Mouse (Mus musculus) lung, embryonic 14.5 days (tissue): ENCODE results near the gene Hhat. TPM values are rescaled to one million over a fixed set of nuclear protein-coding genes. Genes with fewer than 3 reads are reported as not detected.

ENCODE experiments used
- ATAC-seq: fragments of 200-750 bp; cut with Nextera tagmentation; 2 replicates; pipeline ENCODE4 v1.8.0; 2017; ENCODE audit warnings: mild to moderate bottlenecking, moderate TSS enrichment, moderate library complexity; ENCODE audit not compliant: insufficient read depth
- DNase-seq: peaks from one replicate; pipeline ENCODE4 v3.0.0-alpha.2; 2015
- H3K27ac ChIP-seq: fragments of 300-500 bp; sonication (generic); 2 replicates; pipeline ENCODE4 v1.5.1; 2014; ENCODE audit warnings: low read depth, mild to moderate bottlenecking, moderate library complexity
- H3K27me3 ChIP-seq: fragments of 300-500 bp; sonication (generic); 2 replicates; pipeline ENCODE4 v1.6.1; 2014; ENCODE audit warnings: low read length, control low read depth; ENCODE audit not compliant: insufficient read depth
- H3K36me3 ChIP-seq: fragments of 300-500 bp; sonication (generic); 2 replicates; pipeline ENCODE4 v1.6.1; 2014; ENCODE audit warnings: control low read depth; ENCODE audit not compliant: insufficient read depth
- H3K4me1 ChIP-seq: fragments of 300-500 bp; sonication (generic); 2 replicates; pipeline ENCODE4 v1.6.1; 2014; ENCODE audit warnings: antibody characterized with exemption, control low read depth; ENCODE audit not compliant: insufficient read depth
- H3K4me2 ChIP-seq: fragments of 300-500 bp; sonication (generic); 2 replicates; pipeline ENCODE4 v1.6.1; 2014; ENCODE audit warnings: mild to moderate bottlenecking
- H3K4me3 ChIP-seq: fragments of 300-500 bp; sonication (generic); 2 replicates; pipeline ENCODE4 v1.5.1; 2014; ENCODE audit warnings: low read depth, low read length
- H3K9ac ChIP-seq: fragments of 300-500 bp; sonication (generic); 2 replicates; pipeline ENCODE4 v1.6.1; 2014
- H3K9me3 ChIP-seq: fragments of 300-500 bp; sonication (generic); 2 replicates; pipeline ENCODE4 v1.6.1; 2016; ENCODE audit warnings: low read depth, low read length, control low read depth
- CTCF ChIP-seq: IDR thresholded peaks from 2 replicates; pipeline ENCODE4 v1.5.1; 2016; ENCODE audit warnings: antibody characterized with exemption, low read depth
- WGBS: fragments of 180-500 bp; shearing (Covaris S2); extraction: QIAGEN DNeasy Blood & Tissue Kit; methylation state at CpG from one replicate; pipeline ENCODE4 v1.1.7; 2014; 5-methylcytosine and 5-hydroxymethylcytosine counted together
- polyA plus RNA-seq: library from polyadenylated mRNA; unstranded; fragments of >200 nt; fragmentation: Nextera tagmentation; extraction: Ambion mirVana; gene quantifications from 2 replicates; pipeline ENCODE4 v1.2.1, GENCODE M21; 2014

Gene Hhat
- polyA plus RNA-seq, 1 experiment from 2014 or later: 12.8 TPM

DNA sequence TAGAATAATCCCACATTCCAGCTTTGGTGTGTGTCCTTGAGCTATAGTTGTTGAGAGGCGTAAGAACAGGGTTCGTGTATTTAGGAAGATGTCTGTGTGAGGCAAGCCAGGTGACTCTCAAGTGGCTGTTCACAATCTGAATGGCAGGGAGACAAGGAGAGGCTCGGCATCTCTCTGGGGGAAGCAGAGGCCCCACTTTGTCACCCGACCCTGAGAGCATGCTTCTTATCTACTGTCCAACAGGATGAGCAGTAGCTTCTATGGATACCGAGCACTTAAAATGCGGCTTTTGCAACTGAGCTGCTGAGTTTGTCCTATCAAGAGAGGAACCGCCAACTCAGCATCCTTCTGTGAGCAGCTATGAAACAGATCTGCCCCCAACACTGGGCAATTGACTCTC lies 120.4 kb downstream of the Hhat start:
- H3K4me3 ChIP-seq: no peak overlapping the region
- no peak for TF ChIP-seq CTCF
- H3K9me3 ChIP-seq: no peaks in the 10 kb centered on the region
- no peak for ATAC-seq
- H3K4me1 ChIP-seq: no peaks in the 10 kb centered on the region
- H3K9ac ChIP-seq: no peak overlapping the region
- H3K27me3 ChIP-seq: no peaks in the 10 kb centered on the region
- no peaks in the 10 kb centered on the region for H3K36me3 ChIP-seq
- 50% methylated on average over 7 of the region's 7 CpGs for WGBS
- DNase-seq: no peak
- H3K27ac ChIP-seq: no peak overlapping the region
- no peak overlapping the region for H3K4me2 ChIP-seq

DNA sequence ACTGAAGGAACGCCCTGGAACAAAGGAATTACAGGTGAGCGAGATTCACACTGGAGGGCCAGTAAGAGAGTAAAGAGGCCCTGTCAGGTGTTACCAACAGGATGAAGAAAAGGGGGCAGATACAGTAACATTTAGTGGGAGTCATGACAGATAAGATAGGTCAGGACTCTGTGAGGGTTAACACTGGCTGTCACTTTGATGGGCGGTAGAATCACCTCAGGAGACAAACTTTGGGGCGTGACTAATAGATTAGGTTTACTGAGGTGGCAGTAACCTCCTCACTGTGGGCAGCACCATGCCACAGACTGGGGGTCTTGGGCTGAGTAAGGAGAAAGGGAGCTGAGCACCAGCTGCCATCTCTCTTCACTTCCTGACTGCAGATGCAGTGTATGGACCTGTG lies 121.0 kb downstream of the Hhat start:
- no peak overlapping the region for H3K27ac ChIP-seq
- H3K27me3 ChIP-seq: no peaks in the 10 kb centered on the region
- no peak for TF ChIP-seq CTCF
- H3K4me1 ChIP-seq: no peaks in the 10 kb centered on the region
- H3K4me2 ChIP-seq: no peak overlapping the region
- 79% methylated on average over 4 of the region's 4 CpGs for WGBS
- DNase-seq (no peak), ATAC-seq (no peak)
- H3K9ac ChIP-seq: no peak overlapping the region
- no peak overlapping the region for H3K4me3 ChIP-seq
- no peaks in the 10 kb centered on the region for H3K9me3 ChIP-seq
- H3K36me3 ChIP-seq: no peaks in the 10 kb centered on the region

DNA sequence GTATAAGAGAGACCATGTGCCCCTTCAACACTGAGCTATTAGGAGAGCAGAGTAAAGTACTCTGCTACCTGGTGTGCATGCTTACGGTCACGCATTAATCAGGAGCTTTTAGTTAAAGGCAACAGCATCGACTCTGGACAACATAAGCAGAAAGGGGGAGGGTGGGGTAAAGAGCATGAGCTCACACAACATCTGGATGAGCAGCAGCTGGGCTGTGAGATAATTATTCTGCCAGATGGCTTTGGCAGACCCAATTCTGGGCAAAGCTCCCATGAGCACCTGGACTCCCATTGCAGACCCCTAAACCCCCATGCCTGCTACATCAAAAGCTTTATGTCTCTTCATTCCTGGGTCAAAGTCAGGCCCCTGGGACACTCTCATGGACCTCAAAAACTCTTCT lies 121.8 kb downstream of the Hhat start:
- no peaks in the 10 kb centered on the region for H3K9me3 ChIP-seq
- no peak overlapping the region for H3K4me2 ChIP-seq
- 72% methylated on average over 3 of the region's 3 CpGs for WGBS
- ATAC-seq: no peak
- H3K9ac ChIP-seq: no peak overlapping the region
- no peak for DNase-seq
- no peak for TF ChIP-seq CTCF
- H3K36me3 ChIP-seq: no peaks in the 10 kb centered on the region
- no peaks in the 10 kb centered on the region for H3K4me1 ChIP-seq
- H3K4me3 ChIP-seq: no peak overlapping the region
- no peak overlapping the region for H3K27ac ChIP-seq
- H3K27me3 ChIP-seq: no peaks in the 10 kb centered on the region

GRCm38 (mm10) chr1:192647361-192647760 lies 123.7 kb downstream of the Hhat start:
- WGBS: 78% methylated on average over 2 of the region's 2 CpGs
- DNase-seq: no peak
- H3K36me3 ChIP-seq: no peaks in the 10 kb centered on the region
- H3K27ac ChIP-seq: no peak overlapping the region
- H3K4me2 ChIP-seq: no peak overlapping the region
- no peaks in the 10 kb centered on the region for H3K27me3 ChIP-seq
- no peaks in the 10 kb centered on the region for H3K4me1 ChIP-seq
- no peak for TF ChIP-seq CTCF
- H3K9me3 ChIP-seq: no peaks in the 10 kb centered on the region
- ATAC-seq: no peak
- no peak overlapping the region for H3K9ac ChIP-seq
- no peak overlapping the region for H3K4me3 ChIP-seq

GRCm38 (mm10) chr1:192642126-192642525 lies 128.9 kb downstream of the Hhat start:
- Histone ChIP-seq H3K9ac (no peak overlapping the region), H3K4me1 (no peaks in the 10 kb centered on the region), H3K4me2 (no peak overlapping the region), H3K4me3 (no peak overlapping the region), H3K9me3 (no peaks in the 10 kb centered on the region), H3K36me3 (no peaks in the 10 kb centered on the region), H3K27ac (no peak overlapping the region), H3K27me3 (no peaks in the 10 kb centered on the region)
- no peak for DNase-seq
- WGBS: 70% methylated on average over 2 of the region's 2 CpGs
- ATAC-seq: no peak
- TF ChIP-seq CTCF: no peak

GRCm38 (mm10) chr1:192639175-192639574 lies 131.8 kb downstream of the Hhat start:
- no peaks in the 10 kb centered on the region for H3K36me3 ChIP-seq
- no peak for TF ChIP-seq CTCF
- no peak overlapping the region for H3K9ac ChIP-seq
- no peaks in the 10 kb centered on the region for H3K4me1 ChIP-seq
- DNase-seq: no peak
- H3K9me3 ChIP-seq: no peaks in the 10 kb centered on the region
- WGBS: 30% methylated on average over 3 of the region's 3 CpGs
- no peak for ATAC-seq
- no peak overlapping the region for H3K27ac ChIP-seq
- H3K4me2 ChIP-seq: no peak overlapping the region
- no peaks in the 10 kb centered on the region for H3K27me3 ChIP-seq
- H3K4me3 ChIP-seq: no peak overlapping the region

- TF ChIP-seq CTCF: no peak
- Histone ChIP-seq H3K9me3 (no peaks in the 10 kb centered on the region), H3K4me3 (no peak overlapping the region), H3K4me2 (no peak overlapping the region), H3K36me3 (no peaks in the 10 kb centered on the region), H3K9ac (no peak overlapping the region), H3K4me1 (no peaks in the 10 kb centered on the region), H3K27ac (no peak overlapping the region), H3K27me3 (no peaks in the 10 kb centered on the region)
- 73% methylated on average over 2 of the region's 2 CpGs for WGBS
- ATAC-seq (no peak), DNase-seq (no peak)
Measured at GRCm38 (mm10) chr1:192621843-192622242, 149.2 kb downstream of the Hhat start.

- H3K36me3 ChIP-seq: no peaks in the 10 kb centered on the region
- no peak overlapping the region for H3K4me2 ChIP-seq
- no peak overlapping the region for H3K4me3 ChIP-seq
- no peak overlapping the region for H3K9ac ChIP-seq
- H3K9me3 ChIP-seq: no peaks in the 10 kb centered on the region
- H3K27ac ChIP-seq: no peak overlapping the region
- ATAC-seq: no peak
- DNase-seq: no peak
- H3K4me1 ChIP-seq: no peaks in the 10 kb centered on the region
- no peak for TF ChIP-seq CTCF
- WGBS: 45% methylated on average over 6 of the region's 6 CpGs
- no peaks in the 10 kb centered on the region for H3K27me3 ChIP-seq
Measured at GRCm38 (mm10) chr1:192613271-192613670, 157.8 kb downstream of the Hhat start.
